Mouse (Mus musculus) spleen, adult 18-20 months (tissue): ENCODE results near the gene Apip.
A peak's percentile ranks its signal among the peaks of the same experiment; 100 is the strongest.

ENCODE experiments used
- DNase-seq, 2 experiments: peaks; one replicate each; pipeline ENCODE4 v3.0.0; 2022; ENCODE audit warnings: mixed read lengths in 2 of 2

Gene Apip

DNA sequence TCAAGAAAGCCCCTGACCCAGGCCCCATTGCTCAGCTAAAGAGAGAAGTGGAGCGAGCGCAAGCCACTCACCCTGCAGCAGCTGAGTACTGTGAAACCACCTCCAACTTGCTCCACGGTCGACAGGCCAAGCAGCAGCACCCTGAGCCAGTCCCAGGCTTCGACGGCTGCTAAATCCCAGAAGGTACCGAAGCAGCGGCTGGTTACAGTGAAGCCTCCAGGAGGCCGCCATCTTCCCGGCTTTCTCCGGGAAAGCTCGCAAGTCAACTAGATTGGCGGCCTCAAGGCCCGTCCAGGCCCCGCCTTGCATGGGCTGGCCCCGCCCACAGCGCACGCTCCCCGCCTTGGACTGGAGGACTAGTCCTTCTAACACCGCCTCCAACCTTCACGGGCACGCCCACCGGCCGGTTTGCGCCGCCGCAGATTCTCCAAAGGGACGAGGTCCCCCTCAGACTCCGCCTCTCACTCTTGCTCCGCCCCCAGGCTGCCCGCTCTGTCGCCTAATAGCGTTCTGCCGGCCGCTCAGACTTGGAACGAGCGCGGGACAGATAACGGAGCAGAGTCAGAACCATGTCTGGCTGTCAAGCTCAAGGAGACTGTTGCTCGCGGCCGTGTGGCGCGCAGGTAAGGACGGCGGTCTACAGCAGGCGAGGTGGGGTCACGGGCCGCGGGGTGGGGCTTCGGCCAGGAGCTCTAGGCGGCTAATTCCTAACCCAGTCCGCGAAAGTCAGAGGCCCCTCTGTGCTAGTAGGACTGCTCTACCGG lies at the start of gene Apip, which contains the start of gene Pdhx:
Gene Apip, plus strand, starts transcription at position 457 of the 764 bp plus-strand sequence.
Gene Pdhx, minus strand, starts transcription at position 295 of the 764 bp plus-strand sequence.
- peak; percentile 100 for DNase-seq

DNA sequence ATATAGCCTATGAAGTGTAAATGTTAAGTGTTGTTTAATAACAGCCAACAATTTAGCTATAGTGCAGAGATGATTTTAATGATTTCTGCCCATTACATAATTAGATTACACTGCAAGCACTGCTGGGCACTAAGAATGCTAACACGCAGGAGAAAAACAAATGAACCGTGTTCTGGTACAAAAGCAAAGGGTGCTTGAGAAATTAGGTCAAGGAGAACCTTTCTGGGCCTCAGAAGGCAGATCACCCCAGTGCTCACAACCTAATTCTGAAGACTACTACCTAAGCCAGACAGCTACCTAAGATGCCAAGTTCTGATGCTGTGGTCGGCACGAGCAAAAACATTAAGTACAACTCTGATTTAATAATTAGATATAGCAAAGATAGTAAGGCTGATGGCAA lies 35.6 kb upstream of the Apip start:
- no peak for DNase-seq

DNA sequence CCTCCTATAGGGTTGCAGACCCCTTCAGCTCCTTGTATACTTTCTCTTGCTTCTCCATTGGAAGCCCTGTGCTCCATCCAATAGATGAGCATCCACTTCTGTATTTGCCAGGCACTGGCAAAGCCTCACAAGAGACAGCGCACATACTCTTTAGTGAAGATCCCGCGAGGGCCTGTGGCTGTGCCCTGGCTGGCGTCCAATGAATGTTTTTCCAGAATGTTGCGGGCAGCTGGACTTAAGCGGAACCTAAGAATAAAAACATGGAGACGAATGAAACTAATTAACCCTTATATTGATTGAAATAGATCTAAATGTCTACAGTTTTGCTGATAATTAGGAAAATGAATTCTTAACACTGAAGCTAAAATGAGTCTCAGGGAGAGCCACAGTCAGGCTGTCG lies 32.6 kb upstream of the Apip start:
- no peak for DNase-seq

DNA sequence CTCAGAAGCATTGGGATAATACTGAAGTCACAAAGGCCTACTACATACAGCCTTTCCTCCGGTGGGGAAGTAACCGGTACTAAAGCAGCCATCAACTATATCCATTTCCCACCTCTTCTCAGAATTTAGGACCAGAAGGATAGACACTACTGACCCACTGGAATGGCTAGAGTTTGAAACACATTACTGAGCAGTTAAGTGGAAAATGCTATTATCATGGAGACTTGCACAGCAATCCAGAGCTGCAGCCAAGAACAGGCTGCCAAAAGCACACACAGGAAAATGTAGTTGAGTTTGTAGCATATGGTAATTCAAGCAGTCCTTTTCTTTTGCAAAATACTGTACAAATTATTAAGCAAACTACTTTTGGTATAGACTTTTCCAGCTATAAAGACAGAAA lies 28.2 kb upstream of the Apip start:
- no peak for DNase-seq

DNA sequence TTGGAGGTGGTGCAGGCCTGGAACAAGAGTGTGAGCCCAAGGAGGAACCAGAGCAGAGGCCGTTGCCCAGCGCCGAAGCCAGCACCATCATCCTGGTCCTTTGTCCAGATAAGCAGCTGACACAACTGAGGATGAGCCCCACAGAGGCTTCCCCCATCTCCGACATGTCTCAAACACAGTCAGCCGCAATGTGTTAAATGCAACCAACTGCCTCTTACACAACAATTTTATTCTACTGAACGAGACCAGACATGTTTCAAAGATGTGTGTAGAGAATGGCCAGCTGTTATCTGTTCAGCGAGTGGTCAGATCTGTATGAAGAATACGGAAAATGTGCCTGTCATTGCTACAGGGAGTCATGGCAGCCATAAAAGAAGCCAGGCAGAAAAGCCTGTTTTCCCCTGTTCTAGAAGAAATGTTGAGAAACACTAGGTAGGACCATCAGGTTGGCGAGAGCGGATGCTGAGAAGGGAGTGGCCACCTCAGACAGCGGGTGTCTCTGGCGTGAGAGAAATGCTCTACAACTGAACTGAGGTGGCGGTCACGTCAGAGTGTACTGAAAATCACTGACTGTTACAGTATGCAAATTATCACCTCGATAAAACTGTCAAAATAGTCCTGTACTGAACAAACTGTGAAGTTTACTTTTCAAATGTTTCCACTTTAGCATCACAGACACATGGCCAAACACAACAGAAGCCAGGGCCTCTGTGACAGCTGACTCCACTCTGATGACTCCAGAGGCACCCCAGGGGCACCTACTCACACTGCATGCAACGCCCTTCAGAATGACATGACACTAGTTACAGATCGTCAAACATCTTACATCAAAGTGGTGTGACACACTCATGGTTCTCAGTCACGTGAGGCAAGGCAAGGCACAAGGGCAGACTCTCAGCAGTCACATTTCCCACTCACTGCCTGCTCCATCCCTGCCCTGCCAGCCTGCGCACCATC lies 21.3 kb upstream of the Apip start:
- DNase-seq, result peak in 1 of 2 experiments; percentile 14

DNA sequence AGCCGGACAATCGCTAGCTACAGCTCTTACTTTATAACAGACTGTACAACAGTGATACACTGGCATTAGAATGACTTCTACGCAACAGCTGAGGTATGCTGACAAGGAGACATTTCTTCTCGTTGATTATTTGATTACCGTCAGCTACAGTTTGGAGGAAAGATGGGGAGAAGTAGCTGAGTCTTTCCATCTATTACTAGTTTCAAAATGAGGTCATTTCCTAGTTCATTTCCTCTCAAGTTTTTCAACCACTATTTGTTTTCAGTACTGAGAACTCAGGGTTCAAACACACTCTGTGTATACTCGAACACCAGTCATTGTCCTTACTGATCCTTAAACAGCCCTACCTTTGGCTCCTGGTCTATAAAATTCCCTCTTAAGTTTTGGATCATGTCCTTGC lies 17.7 kb upstream of the Apip start:
- no peak for DNase-seq

DNA sequence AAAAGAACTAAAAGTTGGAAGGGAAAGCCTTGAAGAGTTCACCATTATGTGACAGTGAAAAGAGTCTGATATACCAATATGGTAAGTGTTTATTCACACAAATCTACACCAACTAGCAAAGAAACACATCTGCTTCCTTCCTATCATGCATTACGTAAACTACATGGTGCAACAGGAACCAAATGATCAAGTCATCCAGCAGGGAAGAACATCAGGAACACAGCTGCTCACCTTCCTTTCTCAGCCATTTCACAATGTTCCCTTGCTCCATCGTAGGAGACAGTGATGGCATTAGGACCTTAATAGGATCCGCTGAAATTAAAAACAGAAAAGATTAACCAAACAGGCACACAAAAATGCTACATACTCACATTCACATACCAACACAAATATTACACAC lies 15.2 kb upstream of the Apip start:
- DNase-seq, result no peak

DNA sequence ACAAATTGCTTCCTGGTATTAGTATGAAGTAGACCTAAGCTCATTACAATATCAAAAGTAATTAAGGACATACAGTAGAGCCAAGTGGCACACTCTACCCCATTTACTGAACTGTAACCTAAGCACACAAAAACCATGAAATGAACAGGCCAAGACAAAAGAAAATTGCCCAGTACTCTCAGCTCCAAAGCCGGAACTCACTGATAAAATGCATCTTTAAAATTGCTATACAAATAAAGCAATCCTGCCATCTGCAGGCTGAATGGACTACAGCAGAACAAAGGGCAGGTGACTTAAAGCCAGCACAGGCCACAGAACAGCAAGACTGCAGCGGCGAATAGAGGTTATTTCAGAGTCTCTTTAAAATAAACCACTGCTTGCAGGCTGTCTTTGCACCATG lies 10.6 kb upstream of the Apip start:
- DNase-seq, result peak in 1 of 2 experiments; percentile 41

DNA sequence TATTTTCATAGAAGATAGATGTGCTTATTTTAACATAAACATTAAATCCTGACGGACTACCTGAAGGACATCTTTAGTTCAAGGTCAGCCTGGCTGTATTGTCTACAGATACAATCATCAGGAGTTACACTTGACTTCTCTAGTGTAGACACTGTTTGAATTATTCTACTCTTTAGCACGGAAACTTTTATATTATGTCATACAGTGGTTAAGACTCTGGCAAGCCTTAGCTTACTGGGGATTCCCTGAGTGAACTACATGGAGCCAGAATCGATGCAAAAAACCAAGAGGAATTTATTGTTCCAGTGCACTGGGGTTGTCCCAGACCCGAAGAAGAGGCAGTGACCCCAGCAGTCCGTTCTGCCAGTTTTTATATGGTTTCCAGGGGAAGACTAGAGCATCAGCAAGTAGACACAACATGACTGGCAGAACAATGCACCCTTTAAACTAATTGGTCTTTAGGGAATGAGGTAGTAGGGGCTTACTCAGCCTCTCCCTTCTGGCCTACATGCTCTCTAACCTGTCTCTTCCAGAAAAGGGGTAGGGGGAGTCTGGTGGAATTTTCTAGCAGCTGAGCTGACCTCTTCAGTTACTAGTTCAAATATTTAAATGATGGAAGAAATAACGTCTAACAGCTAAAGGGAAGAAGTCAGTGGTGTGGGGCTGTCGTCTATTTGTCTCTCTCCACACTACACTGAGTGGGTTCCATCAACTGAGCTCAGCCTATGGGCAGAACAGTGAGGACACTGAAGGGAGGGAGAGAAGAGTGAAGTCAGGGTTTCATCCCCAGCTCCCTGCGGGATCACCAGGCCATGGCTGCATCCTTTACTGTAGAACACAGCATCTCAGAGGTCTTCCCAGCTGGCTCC lies 6.6 kb upstream of the Apip start:
- DNase-seq, result no peak

DNA sequence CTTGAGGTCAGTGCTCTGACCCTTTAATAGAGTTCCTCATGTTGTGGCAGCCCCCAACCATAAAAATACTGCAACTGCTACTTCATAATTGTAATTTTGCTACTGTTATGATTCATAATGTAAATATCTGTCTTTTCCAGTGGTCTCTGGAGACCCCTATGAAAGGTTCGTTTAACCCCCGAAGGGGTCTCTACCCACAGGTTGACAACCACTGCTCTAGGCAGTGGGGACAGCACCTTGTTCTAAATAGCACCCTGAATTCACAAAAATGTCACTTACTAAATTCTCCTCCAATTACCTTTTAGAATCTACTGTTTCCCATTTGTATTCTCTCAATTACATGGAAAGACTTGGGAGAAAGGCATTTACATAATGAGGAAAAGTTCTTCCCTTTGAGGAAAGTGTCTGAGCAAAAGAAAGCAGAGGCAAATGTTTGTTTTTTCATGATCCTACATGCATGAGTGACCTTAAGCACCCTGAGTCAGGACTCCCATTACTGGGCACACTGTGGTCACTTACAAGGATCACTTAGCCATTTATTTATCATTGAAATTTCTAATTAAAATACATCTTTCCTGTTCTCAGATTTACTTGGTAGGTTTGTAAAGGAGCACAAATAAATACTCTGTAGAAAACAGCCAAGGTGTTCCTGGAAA lies 5.8 kb upstream of the Apip start:
- no peak for DNase-seq

DNA sequence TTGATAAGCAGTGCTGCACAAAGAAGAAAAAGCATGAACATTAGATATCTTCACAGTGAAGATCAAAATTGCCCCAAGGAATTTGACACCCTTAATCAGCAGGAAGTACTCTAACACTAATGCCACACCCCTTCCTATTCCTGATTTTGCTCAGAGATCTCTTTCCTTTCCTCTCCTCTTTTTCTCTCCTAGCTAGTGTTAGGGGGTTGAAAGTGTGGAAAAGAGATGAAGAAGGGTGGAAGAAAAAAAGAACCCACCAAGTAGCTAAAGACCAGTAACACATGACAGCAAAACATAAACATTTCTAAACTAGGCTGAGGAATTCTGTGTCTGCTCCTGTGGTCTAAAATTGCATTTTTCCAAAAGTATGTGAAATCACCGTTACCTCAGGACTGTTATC lies 4.9 kb upstream of the Apip start:
- DNase-seq, result no peak

DNA sequence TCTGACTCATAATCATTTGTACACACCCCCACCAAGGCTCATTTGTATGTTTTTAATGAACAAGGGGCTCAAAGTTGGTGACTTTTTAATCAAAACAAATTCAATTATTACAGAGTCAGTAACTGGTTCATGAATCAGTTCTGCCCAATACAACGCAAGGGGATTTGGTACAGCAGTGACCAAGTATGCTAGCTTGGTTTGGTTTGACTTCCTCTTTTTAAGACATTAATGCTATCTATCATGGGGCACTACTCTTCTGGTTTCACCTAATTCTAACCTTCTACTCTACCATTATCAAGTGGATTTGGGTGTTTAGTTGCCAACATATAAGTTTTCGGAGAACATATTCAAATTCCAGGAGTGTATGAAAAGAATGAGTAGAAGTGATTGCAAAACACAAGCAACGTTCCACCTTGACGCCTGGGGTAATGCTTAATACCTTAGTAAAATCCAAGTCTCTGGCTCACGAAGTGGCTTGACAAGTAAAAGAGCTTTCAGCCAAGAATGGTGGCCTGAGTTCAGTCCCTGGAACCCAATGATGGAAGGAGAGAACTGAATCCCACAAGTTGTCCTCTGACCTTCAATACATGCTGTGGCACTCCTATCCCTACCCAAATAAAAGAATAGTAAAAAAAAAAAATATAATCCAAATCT lies 3.6 kb upstream of the Apip start:
- no peak for DNase-seq

DNA sequence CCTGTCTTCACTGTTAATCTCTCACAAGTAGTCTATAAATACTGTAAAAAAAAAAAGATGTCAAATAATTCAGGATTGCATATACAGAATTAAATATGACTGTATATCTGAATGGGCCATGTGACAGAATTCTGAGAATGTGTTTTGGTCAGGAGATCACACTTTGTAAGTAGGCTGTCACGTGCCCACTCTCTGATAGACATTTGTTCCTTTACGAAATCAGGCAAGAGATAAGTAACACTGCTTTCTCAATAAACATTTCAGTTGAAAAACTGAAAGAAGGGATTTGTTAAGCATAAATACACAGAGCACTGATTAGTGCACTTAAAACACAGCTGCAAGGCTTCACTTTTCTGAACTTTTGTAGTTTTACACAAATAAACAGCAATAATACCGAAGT lies 2.9 kb upstream of the Apip start:
- DNase-seq, result no peak

DNA sequence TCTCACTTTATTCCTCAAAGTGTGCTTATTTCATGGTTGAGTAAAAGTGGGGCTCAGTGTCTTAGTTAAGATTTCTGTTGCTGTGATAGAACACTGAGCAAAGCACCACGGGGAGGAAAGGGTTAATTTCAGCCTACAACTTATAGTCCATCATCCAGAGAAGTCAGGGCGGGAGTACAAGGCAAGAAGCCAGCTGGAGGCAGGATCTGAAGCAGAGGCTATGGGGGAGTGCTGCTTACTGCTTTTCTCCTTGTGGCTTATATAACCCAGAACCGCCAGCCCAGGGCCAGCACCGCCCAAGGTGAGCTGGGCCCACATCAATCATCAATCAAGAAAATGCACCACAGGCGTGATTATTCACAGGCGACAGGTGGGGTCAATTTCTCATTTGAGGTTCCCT lies 7.6 kb downstream of the Apip start:
- DNase-seq, result no peak

DNA sequence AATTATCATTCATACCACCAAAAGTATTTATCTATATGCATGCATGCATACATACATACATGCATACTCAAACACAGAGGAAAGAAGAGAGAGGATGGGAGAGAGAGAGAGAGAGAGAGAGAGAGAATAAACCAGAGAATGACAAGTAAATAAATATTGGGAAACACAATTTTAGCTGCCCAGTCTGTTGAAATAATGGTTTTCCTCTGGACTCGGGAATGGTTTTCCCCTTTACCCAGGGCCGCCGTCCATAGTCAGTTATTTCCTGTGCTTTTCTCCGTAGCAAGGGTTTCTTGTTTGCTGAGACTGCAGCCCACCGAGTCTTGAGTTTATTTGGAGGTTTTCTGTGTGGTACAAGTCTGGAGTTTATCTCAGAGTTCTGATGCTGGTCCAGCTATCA lies 8.2 kb downstream of the Apip start:
- DNase-seq, result no peak

DNA sequence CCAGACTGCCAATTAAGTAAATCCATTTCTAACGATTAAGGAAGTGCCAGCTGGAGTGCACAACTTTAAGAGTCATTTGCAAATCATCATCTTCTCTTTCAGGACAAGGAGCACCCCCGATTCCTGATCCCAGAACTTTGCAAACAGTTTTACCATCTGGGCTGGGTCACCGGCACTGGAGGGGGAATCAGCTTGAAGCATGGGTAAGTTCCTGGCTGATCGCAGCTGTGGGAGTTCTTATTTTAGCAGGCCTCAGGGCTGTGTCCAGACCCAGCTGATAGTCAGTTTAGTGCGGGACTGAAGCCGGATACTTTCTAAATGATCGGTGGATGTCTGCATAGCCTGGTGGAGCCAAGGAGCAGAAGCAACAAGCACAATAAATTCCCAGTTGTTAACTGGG lies 9.4 kb downstream of the Apip start:
- no peak for DNase-seq

DNA sequence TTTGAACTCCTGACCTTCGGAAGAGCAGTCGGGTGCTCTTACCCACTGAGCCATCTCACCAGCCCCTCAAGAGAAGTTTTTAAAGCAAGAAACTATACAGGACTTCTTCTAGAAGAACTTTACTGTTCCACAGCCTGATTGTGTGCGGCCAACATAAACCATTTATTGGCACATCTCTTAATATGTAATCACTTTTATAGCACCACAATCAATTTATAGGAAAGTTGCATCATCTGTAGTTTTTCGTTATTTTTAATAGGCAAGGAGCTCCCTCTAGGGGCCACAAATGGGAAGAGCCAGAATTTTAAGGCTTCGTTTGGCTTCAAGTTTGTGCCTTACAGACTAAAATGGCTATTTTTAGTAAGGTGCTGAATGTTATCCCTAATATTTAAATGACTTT lies 11.0 kb downstream of the Apip start:
- no peak for DNase-seq

DNA sequence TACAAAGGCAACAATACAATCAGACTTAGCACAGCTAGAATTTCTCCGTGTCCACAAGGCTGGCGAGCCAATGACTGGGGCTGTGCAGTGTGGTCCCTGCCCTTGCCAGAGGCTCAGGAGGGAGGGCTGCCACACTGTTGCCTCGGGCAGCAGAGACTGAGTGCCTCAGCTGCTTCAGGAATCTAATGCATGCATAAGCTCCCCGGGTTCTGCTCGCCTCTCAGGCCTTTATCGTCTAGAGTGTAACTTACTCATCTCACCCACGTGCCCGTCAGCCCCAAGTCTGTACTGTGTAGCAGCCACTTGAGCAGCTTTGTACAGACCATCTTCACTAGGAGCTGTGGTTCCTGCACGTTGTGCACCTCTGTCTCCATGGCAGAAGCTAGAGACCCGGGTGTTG lies 12.2 kb downstream of the Apip start:
- DNase-seq, result no peak

DNA sequence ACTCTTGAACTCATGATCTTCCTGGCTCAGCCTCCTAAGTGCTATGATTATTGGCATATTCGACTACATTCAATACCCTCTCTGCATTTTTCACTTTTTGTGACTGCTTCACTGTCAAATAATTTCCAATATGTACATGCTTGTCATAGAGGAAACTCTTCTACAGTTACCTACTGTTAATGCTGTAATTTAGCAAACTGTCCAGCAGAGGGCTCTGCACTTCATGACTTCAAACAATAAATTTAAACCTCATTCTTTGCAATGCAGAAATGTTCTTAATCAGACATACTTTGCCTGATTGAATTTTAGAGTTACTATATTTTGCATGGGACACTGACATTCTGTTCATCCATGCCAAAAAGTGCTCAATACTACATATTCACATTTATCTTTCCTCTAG lies 13.0 kb downstream of the Apip start:
- no peak for DNase-seq

DNA sequence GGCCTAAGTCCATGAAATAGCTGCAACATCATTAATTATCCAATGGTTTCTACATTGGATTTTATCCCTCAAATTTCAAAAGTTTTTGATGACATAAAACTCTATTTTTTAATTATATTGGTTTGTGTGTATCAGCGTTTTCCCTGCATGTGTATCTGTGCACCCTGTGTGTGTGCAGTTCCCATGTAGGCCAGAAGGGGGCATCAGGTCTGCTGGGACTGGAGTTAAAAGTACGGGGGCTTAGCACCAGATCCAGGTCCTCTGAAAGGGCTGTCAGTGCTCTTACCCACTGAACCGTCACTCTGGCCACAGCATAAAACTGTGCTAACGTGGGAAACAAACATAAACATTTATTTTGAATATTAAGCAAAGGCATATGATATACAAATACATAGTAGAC lies 14.6 kb downstream of the Apip start:
- no peak for DNase-seq

DNA sequence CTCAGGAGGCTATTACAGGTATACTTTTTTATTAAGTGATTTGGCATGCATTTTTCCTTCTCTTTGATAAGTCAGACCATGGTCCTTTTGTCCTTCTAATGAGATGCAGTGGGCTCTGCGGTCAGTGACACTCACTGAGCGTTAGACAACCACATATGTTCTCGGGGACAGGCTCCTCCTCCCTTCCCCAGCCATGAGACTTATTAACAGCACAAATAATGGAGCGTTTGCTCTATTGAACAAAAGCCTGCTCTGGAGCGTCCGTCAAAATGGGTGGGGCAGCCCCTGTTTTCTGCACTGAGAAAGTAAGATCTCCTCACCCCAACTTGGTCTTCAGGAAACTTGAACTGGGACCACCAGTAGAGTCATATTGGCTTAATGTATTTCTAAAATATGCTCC lies 16.0 kb downstream of the Apip start:
- no peak for DNase-seq

DNA sequence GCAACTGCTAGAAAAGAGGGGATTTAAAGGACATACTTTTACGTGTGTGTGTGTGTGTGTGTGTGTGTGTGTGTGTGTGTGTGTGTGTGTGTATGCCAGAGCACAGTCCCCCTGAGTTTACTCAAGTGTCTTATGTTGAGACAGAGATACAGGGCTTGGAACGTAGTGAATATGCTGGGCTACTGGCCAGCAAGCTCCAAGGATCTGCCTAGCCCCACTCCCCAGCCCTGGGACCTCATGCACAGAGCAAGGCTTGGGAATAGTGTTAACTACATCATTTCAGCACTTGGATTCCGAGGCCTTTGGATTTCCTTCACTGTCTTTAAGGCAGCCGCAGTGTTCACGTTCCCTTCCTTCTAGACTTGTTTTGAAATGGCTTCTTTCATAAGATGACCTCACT lies 29.1 kb downstream of the Apip start:
- DNase-seq, result no peak
